Mouse (Mus musculus): ENCODE measurements around the gene Nuak1.

DNA sequence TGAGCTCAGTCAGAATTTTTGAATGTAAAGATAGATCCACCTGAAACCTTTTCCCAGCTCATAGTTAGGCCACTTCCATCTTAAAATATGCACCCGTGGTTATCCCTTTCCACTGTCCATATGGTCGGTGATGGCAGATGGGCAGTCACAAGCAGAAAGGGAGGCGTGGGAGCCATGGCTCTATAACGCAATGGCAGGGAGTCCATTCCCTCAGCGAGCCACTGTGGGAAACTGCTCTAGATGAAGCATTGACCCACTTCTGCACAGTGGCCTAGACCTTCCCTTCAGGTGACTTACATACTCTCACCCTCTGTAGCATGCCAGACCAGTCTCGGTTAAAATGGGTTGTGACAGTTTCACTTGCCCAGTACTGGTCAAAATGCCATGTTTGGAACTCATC lies 19.8 kb downstream of the Nuak1 start:
- no peak for TF ChIP-seq CTCF (IDR thresholded peaks at IDR 0.05; ENCODE audit: borderline replicate concordance, insufficient read depth, low read length)
- no peak for TF ChIP-seq POLR2A (IDR thresholded peaks at IDR 0.05; ENCODE audit: low read depth, low read length)

All from embryonic fibroblast, embryonic 13.5 days (primary cell).